Mouse (Mus musculus) gastrocnemius, adult 18-20 months (tissue): ENCODE data around the gene Olfr922. TPM values are rescaled to one million over a fixed set of nuclear protein-coding genes. Genes with fewer than 3 reads are reported as not detected.

ENCODE experiments used
- DNase-seq: peaks from one replicate; pipeline ENCODE4 v3.0.0; 2021; ENCODE audit warnings: low spot score
- long read RNA-seq, 2 experiments: library from polyadenylated mRNA; stranded (forward); transcript quantifications; one replicate each; pipeline ENCODE4 v2.0.0; 2021
- total RNA-seq, 2 experiments: library from RNA; stranded (reverse); gene quantifications; 2 replicates each; pipeline ENCODE4 v1.2.3; 2021

Gene Olfr922
- not detected for total RNA-seq
- long read RNA-seq, experiment 1: 0 reads
- long read RNA-seq, experiment 2: 0 reads

DNA sequence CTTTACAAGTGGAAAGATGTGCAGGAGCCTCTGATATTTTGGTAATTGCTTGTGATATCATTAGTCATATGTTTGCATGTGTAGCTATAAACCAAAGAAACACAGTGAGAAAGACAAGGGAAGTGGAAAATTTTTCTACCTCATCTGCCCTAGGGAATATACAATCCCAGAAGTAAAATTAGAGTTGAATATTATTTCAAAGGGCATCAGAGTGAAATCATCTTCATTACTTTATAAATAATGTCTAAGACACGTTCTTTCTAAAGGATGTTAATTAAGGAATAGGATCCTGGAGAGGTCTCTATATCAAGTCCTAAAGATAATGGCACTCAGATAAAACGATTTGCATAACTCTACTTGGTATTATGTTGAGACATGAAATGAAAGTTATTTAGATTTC is at the start of gene Olfr922:
Gene Olfr922, plus strand, starts transcription at position 301 of the 400 bp plus-strand sequence.
- no peak for DNase-seq

DNA sequence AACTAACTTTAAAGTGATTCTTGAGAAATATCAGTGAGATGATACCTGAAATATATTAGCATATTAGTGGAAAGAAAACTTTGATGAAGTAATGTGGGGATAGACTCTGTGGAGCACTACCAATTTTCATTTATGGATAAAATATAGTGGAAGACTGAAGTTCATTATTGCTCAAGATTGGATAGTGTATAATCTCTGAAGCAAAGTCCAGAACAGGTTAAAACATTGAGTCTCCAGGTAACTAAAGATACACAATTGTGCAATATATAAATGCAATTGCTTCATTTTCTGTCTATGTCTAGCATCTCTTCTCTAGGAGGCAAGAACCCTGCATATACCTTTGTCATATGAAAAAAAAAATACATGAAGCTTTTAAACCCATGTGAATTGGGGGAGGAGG is 41.6 kb upstream of the Olfr922 start, which contains the start of gene Olfr921:
Gene Olfr921, plus strand, starts transcription at position 301 of the 400 bp plus-strand sequence.
- no peak for DNase-seq

DNA sequence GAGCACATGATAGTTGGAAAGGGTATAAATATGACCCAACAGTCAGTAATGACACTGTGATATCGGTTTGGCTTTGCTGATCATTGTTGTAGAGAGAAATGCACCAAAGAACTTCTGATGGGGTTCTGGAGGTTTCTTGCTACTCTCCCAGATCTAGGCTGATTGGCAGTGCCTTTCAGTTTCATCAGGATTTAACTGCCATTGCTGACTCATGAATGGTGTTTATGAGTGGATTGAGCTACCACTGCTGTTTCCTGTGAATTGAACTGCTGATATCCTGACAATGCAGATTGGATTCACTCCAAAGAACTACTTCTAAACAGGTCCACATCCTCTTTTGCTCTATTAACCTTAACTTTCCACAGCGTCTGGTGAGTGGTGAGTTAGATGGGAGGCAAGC is 21.7 kb upstream of the Olfr922 start:
- DNase-seq: no peak

DNA sequence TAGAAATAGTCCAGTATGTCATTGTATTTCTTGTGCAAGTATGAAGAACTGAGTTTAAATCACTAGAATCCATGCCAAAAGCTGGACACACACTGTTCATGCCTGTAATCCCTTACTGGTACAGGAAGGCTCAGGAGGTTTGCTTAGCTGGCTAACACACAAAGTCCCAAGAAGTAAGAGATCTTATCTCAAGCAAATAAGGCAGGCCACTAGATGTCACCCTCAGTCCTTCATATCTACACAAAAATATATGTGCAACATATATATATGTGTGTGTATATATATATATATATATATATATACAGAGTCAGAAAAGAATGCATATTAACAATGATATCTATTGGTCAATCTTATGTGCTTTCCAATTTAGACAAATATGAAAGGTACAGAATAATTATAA is 8.7 kb upstream of the Olfr922 start:
- no peak for DNase-seq

DNA sequence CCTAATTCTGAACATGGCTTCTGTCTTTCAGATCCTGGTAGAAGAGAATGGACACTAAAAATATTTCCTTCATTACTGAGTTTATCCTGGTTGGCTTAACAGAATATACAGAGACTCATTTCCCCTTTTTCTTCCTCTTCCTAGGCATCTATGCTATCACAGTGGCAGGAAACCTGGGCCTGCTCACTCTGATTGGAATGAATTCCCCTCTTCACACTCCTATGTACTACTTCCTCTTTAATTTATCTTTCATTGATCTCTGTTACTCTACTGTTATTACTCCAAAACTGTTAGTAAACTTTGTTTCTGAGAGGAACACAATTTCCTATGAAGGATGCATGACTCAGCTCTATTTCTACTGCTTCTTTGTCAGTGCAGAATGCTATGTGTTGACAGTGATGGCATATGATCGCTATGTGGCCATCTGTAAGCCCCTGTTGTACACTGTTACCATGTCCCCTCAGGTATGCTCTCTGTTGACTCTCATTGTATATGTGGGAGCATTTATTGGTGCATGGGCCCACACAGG is 1.1 kb downstream of the Olfr922 start:
- no peak for DNase-seq

DNA sequence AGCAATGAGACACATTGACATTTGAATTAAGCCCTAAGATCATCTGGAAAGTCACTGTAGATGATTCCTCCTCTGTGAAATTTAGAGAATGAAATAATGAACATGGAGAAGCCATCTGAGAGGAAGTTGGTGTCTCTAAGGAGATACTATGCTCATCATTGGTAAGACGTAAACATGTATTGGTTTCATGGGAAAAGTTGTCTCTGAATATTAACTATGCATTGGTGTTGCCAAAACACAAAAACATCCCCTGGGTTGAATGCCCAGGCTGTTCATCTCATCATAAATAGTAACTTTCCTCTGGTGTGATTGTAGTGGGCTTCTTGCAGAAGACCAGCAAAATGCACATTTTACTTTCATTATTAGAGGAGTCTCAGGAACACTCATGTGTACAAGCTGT is 11.8 kb downstream of the Olfr922 start, which contains the start of gene Olfr923:
Gene Olfr923, plus strand, starts transcription at position 301 of the 400 bp plus-strand sequence.
- DNase-seq: no peak

DNA sequence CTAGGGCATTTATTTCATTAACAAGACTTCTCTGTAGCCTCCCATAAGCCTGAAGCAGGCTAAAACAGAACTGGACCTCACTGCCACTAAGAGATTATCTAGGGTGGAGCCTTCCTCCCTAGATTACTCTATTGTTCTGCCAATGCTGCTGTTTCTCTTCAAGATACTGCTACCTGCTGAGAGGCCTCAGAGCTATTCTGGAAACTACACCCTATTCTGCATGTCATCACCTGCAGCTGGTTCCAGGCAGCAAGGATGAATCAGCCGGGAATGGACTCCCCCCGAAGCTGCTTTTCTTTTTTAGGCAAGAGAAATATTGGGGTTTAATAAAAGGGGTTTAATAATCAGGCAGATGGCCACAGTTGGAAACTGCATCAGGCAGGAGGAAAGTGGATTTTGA is 18.6 kb downstream of the Olfr922 start:
- no peak for DNase-seq

DNA sequence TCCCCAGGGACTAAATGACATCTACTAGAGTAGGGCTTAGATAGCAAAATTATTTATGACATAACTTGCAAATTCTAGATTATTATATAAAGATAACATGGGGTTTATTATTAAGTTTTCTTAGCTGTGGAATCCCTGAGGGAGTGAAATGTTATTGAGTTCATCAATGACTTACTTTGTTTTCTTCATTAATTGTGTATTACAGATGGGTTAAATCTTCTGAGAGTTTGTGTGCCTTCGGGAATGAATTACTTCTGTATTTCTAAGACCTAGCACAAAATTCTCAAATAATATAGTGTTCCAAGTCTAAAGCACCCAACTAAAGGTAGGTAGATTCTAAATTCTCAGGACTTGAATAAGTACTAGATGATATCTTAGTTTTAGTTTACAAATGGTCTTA is 29.7 kb downstream of the Olfr922 start, which contains the start of gene Olfr924:
Gene Olfr924, plus strand, starts transcription at position 301 of the 400 bp plus-strand sequence.
- no peak for DNase-seq

DNA sequence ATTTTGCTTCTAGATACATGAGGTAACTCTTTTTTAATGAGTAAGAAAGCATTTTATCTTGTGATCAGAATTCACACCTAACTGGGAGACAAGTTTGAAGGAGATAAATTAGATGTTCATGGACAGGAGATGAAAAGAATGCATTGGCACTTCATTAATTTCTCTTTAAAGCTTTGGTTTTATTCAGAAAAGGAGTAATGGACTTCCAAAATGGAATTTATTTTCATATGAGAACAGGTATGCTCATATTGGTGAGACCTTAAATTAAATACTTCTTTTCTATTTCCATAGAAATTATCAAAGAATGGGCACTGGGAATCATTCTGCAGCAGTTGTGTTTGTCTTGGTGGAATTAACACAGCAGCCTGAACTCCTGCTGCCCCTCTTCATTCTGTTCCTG is 40.3 kb downstream of the Olfr922 start, which contains the start of gene Olfr26:
Gene Olfr26, plus strand, starts transcription at position 301 of the 400 bp plus-strand sequence.
- no peak for DNase-seq

Other genes starting within 250 kb of the Olfr922 start
- gene Olfr912, start 234.4 kb upstream of the Olfr922 start, total RNA-seq: not detected
- not detected for gene Olfr913, start 221.9 kb upstream of the Olfr922 start, total RNA-seq
- not detected for gene Olfr914, start 209.5 kb upstream of the Olfr922 start, total RNA-seq
- gene Olfr916, start 154.7 kb upstream of the Olfr922 start, total RNA-seq: not detected
- gene Olfr917, start 148.8 kb upstream of the Olfr922 start, total RNA-seq: not detected
- gene Olfr918, start 140.0 kb upstream of the Olfr922 start, total RNA-seq: not detected
- not detected for gene Olfr919, start 110.9 kb upstream of the Olfr922 start, total RNA-seq
- gene Vwa5a, start 96.3 kb upstream of the Olfr922 start, total RNA-seq: 10 to 100 TPM; 12.9 to 14.9 TPM
- gene Olfr920, start 62.3 kb upstream of the Olfr922 start, total RNA-seq: under 1 TPM; 0.05 to 0.07 TPM
- gene Olfr921, start 41.5 kb upstream of the Olfr922 start, total RNA-seq: not detected
- gene Olfr923, start 11.9 kb downstream of the Olfr922 start, total RNA-seq: not detected
- gene Olfr924, start 29.8 kb downstream of the Olfr922 start, total RNA-seq: not detected
- gene Olfr26, start 40.4 kb downstream of the Olfr922 start, total RNA-seq: not detected
- gene Olfr926, start 62.5 kb downstream of the Olfr922 start, total RNA-seq: not detected
- gene Olfr930, start 115.2 kb downstream of the Olfr922 start, total RNA-seq: not detected
- not detected for gene Olfr933, start 157.7 kb downstream of the Olfr922 start, total RNA-seq
- gene Olfr934, start 173.7 kb downstream of the Olfr922 start, total RNA-seq: not detected
- gene Olfr935, start 185.1 kb downstream of the Olfr922 start, total RNA-seq: not detected
- gene Olfr146, start 208.8 kb downstream of the Olfr922 start, total RNA-seq: not detected